Mouse (Mus musculus) G1E (cell line): ENCODE results near the gene Tarbp2. TPM values are rescaled to one million over a fixed set of nuclear protein-coding genes. Genes with fewer than 3 reads are reported as not detected.

Source experiments
- ATAC-seq: 2 replicates; pipeline ENCODE4 v1.8.0; 2016; ENCODE audit warnings: mild to moderate bottlenecking; ENCODE audit not compliant: insufficient number of reproducible peaks, poor library complexity, low FRiP score, severe bottlenecking; ENCODE audit errors: extremely low read depth
- DNase-seq: peaks from one replicate; pipeline ENCODE4 v3.0.0; 2012; ENCODE audit warnings: low spot score
- H3K27me3 ChIP-seq: 2 replicates; pipeline ENCODE4 v1.6.1; 2012; ENCODE audit warnings: mild to moderate bottlenecking, low read length, inconsistent platforms; ENCODE audit not compliant: insufficient read depth
- H3K36me3 ChIP-seq: replicated peaks from 2 replicates; pipeline ENCODE3; 2012; ENCODE audit warnings: mild to moderate bottlenecking, inconsistent platforms
- H3K4me1 ChIP-seq: 2 replicates; pipeline ENCODE4 v1.6.1; 2012; ENCODE audit warnings: low read depth, low read length, inconsistent platforms, mixed read lengths; ENCODE audit not compliant: insufficient read depth
- H3K4me3 ChIP-seq: 2 replicates; pipeline ENCODE4 v1.5.1; 2012; ENCODE audit warnings: low read depth, mild to moderate bottlenecking, inconsistent platforms, low read length, moderate library complexity, mixed read lengths
- H3K9me3 ChIP-seq: replicated peaks from 2 replicates; pipeline ENCODE4 v1.6.1; 2012; ENCODE audit warnings: inconsistent platforms
- CTCF ChIP-seq: IDR thresholded peaks from 2 replicates; pipeline ENCODE4 v1.5.1; 2012; ENCODE audit warnings: low read depth, low read length, inconsistent platforms, mixed read lengths
- GATA1 ChIP-seq: IDR thresholded peaks from 2 replicates; pipeline ENCODE4 v1.6.1; 2012; ENCODE audit warnings: borderline replicate concordance, low read length, inconsistent platforms, mixed read lengths
- GATA2 ChIP-seq: IDR thresholded peaks from 2 replicates; pipeline ENCODE4 v1.6.1; 2012; ENCODE audit warnings: low read depth, low read length, inconsistent platforms, borderline replicate concordance
- POLR2AphosphoS5 ChIP-seq: IDR thresholded peaks from 2 replicates; pipeline ENCODE4 v1.6.1; 2012; ENCODE audit warnings: low read depth, low read length, inconsistent platforms; ENCODE audit not compliant: insufficient replicate concordance
- TAL1 ChIP-seq: conservative IDR thresholded peaks from 2 replicates; pipeline ENCODE4 v1.6.1; 2012; ENCODE audit warnings: low read depth, low read length, inconsistent platforms, mixed read lengths
- polyA plus RNA-seq: library from polyadenylated mRNA; stranded (reverse); fragments of >175 nt; gene quantifications from 2 replicates; pipeline ENCODE4 v1.2.3, GENCODE M21; 2012
- total RNA-seq, 2 experiments: library from RNA; stranded (forward) in 1 of 2; stranded (reverse) in 1 of 2; fragments of 200-1000 nt in 1 of 2; fragments of >200 nt in 1 of 2; fragmentation: Nextera tagmentation in 1 of 2; gene quantifications; 2 replicates each; pipeline ENCODE4 v1.2.3; 2014 to 2017

Tarbp2 gene
- total and polyA plus RNA-seq, 3 experiments, result 11.6 to 63.8 (median 32.9) TPM

DNA sequence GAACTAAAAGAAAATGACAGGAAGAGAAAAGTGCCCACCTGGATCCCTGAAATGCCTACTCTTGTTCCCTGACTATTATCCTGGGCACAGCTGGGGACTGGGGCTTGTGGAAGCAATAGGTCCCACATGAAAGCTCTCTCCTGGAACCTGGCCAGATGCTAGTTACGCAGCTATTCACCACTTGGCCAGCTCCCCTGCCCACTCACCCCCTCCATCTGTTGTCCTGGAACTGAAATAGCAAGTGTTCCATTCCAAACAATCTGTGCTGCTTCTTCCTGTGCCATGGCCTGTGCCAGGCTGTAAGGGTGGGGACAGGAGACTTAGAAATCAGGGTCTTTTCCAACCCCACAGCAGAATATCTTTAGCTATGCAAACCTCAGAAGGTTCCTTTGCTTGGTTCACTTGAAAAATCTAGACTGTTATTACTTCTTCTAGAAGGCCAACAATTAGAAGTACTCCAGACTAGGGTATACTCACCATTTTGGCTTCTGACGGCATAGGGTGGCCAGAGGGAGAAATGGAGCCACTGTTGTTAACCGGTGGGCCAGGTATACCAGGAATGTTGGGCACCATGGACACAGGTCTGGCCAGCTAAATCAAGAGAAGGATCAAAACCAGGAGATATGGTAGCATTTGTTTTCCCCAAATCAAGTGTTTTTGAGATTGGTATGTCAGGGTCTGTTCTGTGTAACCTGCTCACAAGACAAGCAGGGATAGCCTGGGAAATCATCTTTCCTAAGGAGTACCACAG, 28.9 kb downstream of the Tarbp2 start:
- Histone ChIP-seq H3K4me3 (no peak overlapping the region), H3K27me3 (no peaks in the 10 kb centered on the region), H3K4me1 (no peaks in the 10 kb centered on the region), H3K36me3 (peaks cover 70% of the 10 kb centered on the region), H3K9me3 (no peaks in the 10 kb centered on the region)
- ATAC-seq, result no peak
- TF ChIP-seq CTCF (no peak), POLR2AphosphoS5 (no peak), GATA1 (no peak), TAL1 (no peak), GATA2 (no peak)
- no peak for DNase-seq

DNA sequence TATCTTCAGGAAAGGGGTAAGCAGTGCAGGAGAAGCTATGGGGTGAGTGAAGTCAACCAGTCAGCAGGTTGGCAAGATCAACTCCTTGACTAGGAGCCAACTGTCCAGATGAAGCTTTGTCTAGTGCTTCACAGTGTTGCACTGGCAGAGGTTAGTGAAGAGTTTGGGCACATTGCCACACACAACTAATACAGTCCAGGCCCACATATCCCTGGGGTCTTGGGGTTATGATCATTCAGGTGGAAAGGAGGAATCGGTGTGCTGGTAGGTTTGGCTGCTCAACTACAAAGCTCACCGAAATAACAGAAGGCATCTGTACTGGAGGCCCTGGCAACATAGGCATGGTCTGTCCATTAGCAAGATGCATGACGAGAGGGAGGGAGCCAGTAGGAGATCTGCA, 29.5 kb downstream of the Tarbp2 start:
- Histone ChIP-seq H3K4me1 (no peaks in the 10 kb centered on the region), H3K36me3 (peaks cover 70% of the 10 kb centered on the region), H3K9me3 (no peaks in the 10 kb centered on the region), H3K4me3 (no peak overlapping the region), H3K27me3 (no peaks in the 10 kb centered on the region)
- DNase-seq (no peak), ATAC-seq (no peak)
- no peak for TF ChIP-seq GATA2
- no peak for TF ChIP-seq CTCF
- no peak for TF ChIP-seq GATA1

DNA sequence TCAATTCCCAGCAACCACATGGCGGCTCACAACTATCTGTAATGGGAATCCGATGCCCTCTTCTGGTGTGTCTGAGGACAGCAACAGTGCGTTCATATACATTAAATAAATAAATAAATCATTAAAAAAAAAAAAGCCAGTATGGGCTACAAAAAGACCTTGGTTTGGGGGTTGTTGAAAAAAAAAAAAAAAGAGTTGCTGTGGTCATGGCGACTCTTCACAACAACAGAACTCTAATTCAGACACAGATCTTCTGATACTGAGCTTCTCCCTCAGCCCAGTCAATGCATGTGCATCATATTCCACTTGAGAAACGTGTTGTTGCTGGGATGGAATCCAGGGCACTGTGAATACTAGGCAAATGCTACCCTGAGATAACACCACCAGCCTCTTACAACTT, 34.6 kb downstream of the Tarbp2 start:
- TF ChIP-seq CTCF (no peak), GATA2 (no peak), GATA1 (no peak), POLR2AphosphoS5 (no peak), TAL1 (no peak)
- DNase-seq, result no peak
- H3K4me3 ChIP-seq, result no peak overlapping the region
- H3K36me3 ChIP-seq, result peaks cover 76% of the 10 kb centered on the region
- H3K4me1 ChIP-seq, result no peaks in the 10 kb centered on the region
- no peak for ATAC-seq
- no peaks in the 10 kb centered on the region for H3K27me3 ChIP-seq
- H3K9me3 ChIP-seq, result no peaks in the 10 kb centered on the region

DNA sequence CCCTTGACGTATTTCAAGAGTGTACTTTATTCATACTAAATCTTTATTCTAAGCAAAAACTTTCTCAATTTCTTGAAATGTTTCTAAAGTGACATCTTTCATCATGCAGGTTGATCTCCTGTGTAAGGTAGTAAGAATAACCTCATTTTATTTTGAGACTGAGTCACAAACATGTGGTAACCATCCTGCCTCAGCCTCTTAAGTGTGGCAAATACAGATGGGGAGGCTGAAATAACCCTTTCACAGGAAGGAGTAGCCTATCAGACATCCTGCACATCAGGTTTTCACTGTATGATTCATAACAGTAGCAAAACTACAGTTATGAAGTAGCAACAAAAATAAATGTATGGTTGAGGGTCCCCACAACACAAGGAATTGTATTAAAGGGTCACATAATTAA, 37.6 kb downstream of the Tarbp2 start:
- Histone ChIP-seq H3K9me3 (no peaks in the 10 kb centered on the region), H3K27me3 (no peaks in the 10 kb centered on the region), H3K36me3 (peaks cover 81% of the 10 kb centered on the region), H3K4me3 (no peak overlapping the region), H3K4me1 (no peaks in the 10 kb centered on the region)
- TF ChIP-seq GATA1 (no peak), CTCF (no peak), GATA2 (no peak), TAL1 (no peak), POLR2AphosphoS5 (no peak)
- no peak for ATAC-seq
- DNase-seq, result no peak

DNA sequence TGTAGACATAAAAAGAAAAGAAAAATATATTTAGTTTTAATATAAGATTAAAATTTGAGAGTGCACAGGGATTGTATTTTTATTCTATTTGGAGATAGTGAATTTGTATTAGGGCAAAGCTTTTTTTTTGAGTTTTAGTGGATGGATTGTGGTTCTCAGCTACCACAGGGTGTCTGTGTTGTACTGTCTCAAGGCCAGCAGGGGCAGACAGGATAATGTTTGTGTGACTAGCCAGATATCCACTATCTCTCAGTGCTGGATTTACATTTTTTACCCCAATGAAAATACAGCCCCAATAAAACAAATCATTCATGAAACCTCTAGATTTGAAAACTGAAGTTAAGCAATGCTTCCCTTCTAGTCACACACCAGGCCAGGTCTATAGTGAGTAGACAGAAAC, 39.6 kb downstream of the Tarbp2 start:
- DNase-seq, result no peak
- Histone ChIP-seq H3K9me3 (no peaks in the 10 kb centered on the region), H3K36me3 (peaks cover 74% of the 10 kb centered on the region), H3K4me1 (no peaks in the 10 kb centered on the region), H3K27me3 (no peaks in the 10 kb centered on the region), H3K4me3 (no peak overlapping the region)
- TF ChIP-seq GATA1 (no peak), GATA2 (no peak), CTCF (no peak), TAL1 (no peak), POLR2AphosphoS5 (no peak)
- ATAC-seq, result no peak

DNA sequence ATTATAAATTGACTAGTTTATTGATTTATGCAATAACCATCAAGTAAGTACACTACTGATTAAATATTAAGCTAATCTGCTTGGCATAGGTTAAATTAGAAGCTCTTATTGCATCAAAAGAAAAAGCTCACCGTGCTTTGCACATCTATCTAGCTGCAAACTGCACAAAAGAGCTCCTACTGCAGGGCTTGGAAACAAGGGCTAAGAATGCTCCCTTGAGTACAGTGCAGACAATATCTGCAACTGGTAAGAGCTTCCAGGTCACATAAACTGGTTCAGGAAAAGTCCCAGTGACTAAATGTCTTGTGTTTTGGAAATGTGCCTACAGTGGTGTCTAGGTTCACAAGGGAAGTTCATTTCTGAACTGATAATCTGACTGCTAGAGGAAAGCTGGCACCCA, 44.5 kb downstream of the Tarbp2 start:
- ATAC-seq, result no peak
- H3K36me3 ChIP-seq, result peaks cover 48% of the 10 kb centered on the region
- no peaks in the 10 kb centered on the region for H3K27me3 ChIP-seq
- no peak for TF ChIP-seq TAL1
- TF ChIP-seq CTCF, result no peak
- TF ChIP-seq POLR2AphosphoS5, result no peak
- no peak for TF ChIP-seq GATA1
- no peak for TF ChIP-seq GATA2
- no peaks in the 10 kb centered on the region for H3K9me3 ChIP-seq
- no peak for DNase-seq
- no peak overlapping the region for H3K4me3 ChIP-seq
- no peaks in the 10 kb centered on the region for H3K4me1 ChIP-seq

DNA sequence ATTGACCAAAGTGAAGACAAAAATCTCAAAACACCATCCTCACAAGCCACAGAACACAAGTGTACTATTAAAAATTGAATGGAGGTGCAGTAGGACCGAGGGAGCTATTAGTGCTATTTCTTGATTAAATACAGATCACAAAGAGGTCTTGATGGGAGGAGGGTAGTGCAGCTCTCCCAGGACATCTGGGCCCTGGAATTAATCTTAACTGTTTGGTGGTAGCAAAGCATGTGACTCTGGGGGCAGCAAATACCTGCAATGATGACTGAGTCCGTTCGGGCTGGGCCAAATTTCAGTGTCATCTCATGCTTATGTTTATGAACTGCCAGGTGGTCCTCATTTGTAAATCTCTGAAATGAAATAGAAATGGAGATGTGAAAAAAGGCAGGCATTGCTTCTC, 45.1 kb downstream of the Tarbp2 start:
- no peaks in the 10 kb centered on the region for H3K9me3 ChIP-seq
- DNase-seq, result no peak
- TF ChIP-seq TAL1 (no peak), GATA2 (no peak), POLR2AphosphoS5 (no peak), GATA1 (no peak), CTCF (no peak)
- no peak overlapping the region for H3K4me3 ChIP-seq
- ATAC-seq, result no peak
- peaks cover 42% of the 10 kb centered on the region for H3K36me3 ChIP-seq
- H3K27me3 ChIP-seq, result no peaks in the 10 kb centered on the region
- H3K4me1 ChIP-seq, result no peaks in the 10 kb centered on the region
